Mouse (Mus musculus) left cerebral cortex, adult 8-10 months (tissue): ENCODE measurements around the gene Gm36176. TPM values are rescaled to one million over a fixed set of nuclear protein-coding genes. Genes with fewer than 3 reads are reported as not detected.

ENCODE experiments used
- DNase-seq, 2 experiments: peaks; one replicate each; pipeline ENCODE4 v3.0.0; 2022; ENCODE audit warnings: low spot score in 2 of 2
- total RNA-seq, 4 experiments: library from RNA; stranded (reverse); gene quantifications; 2 replicates each; pipeline ENCODE4 v1.2.4; 2022

The Gm36176 gene
- total RNA-seq, 4 experiments from 2014 or later: not detected

- DNase-seq: no peak
Observed at GRCm38 (mm10) chr10:77880305-77880704, 33.7 kb downstream of the Gm36176 start.

- DNase-seq: no peak
Observed at GRCm38 (mm10) chr10:77882553-77882952, 36.0 kb downstream of the Gm36176 start.

GRCm38 (mm10) chr10:77886007-77886747 lies 39.6 kb downstream of the Gm36176 start:
- no peak for DNase-seq

GRCm38 (mm10) chr10:77890987-77891565 lies 44.5 kb downstream of the Gm36176 start:
- no peak for DNase-seq

- no peak for DNase-seq
Observed at GRCm38 (mm10) chr10:77895562-77895961, 49.0 kb downstream of the Gm36176 start.

Other genes with a start within 250 kb of the Gm36176 start
- 100 to 1,000 TPM; 172 to 216 (median 192) TPM for gene Sumo3, start 240.7 kb upstream of the Gm36176 start, total RNA-seq
- 10 to 100 TPM; 17.1 to 31.9 (median 23.8) TPM for gene Gm49325, start 240.6 kb upstream of the Gm36176 start, total RNA-seq
- 10 to 100 TPM; 44.8 to 51.1 (median 49.0) TPM for gene Ube2g2, start 224.5 kb upstream of the Gm36176 start, total RNA-seq
- gene Tspear, start 160.2 kb upstream of the Gm36176 start, total RNA-seq: 1 to 10 TPM in 1 of 4 experiments, under 1 TPM in 3; 0.35 to 1.1 (median 0.74) TPM
- not detected for gene Gm19402, start 156.0 kb upstream of the Gm36176 start, total RNA-seq
- gene Gm9508, start 149.6 kb upstream of the Gm36176 start, total RNA-seq: not detected
- not detected for gene Gm10272, start 140.2 kb upstream of the Gm36176 start, total RNA-seq
- not detected for gene Gm10024, start 135.3 kb upstream of the Gm36176 start, total RNA-seq
- gene Gm10142, start 131.0 kb upstream of the Gm36176 start, total RNA-seq: not detected
- gene Krtap12-1, start 126.2 kb upstream of the Gm36176 start, total RNA-seq: not detected
- gene Gm10100, start 120.3 kb upstream of the Gm36176 start, total RNA-seq: not detected
- gene Gm18596, start 104.2 kb upstream of the Gm36176 start, total RNA-seq: not detected
- not detected for gene Gm9736, start 95.4 kb upstream of the Gm36176 start, total RNA-seq
- gene Gm3233, start 87.1 kb upstream of the Gm36176 start, total RNA-seq: not detected
- gene Gm3238, start 75.5 kb upstream of the Gm36176 start, total RNA-seq: not detected
- gene Gm7138, start 69.9 kb upstream of the Gm36176 start, total RNA-seq: not detected
- not detected for gene Gm3250, start 64.3 kb upstream of the Gm36176 start, total RNA-seq
- gene Gm7137, start 58.6 kb upstream of the Gm36176 start, total RNA-seq: not detected
- not detected for gene Gm9639, start 51.7 kb upstream of the Gm36176 start, total RNA-seq
- not detected for gene Gm19668, start 47.7 kb upstream of the Gm36176 start, total RNA-seq
- gene Gm9507, start 35.0 kb upstream of the Gm36176 start, total RNA-seq: not detected
- not detected for gene Gm2696, start 32.1 kb upstream of the Gm36176 start, total RNA-seq
- gene Krtap10-4, start 19.7 kb upstream of the Gm36176 start, total RNA-seq: not detected
- gene Krtap10-10, start 10.9 kb upstream of the Gm36176 start, total RNA-seq: not detected
- not detected for gene Gm10318, start 6.1 kb downstream of the Gm36176 start, total RNA-seq
- not detected for gene Gm3285, start 15.2 kb downstream of the Gm36176 start, total RNA-seq
- gene Lrrc3, start 55.7 kb downstream of the Gm36176 start, total RNA-seq: 10 to 100 TPM in 3 of 4 experiments, 1 to 10 TPM in 1; 9.3 to 10.8 (median 10.4) TPM
- gene Trpm2, start 123.8 kb downstream of the Gm36176 start, total RNA-seq: 10 to 100 TPM; 49.9 to 64.9 (median 51.2) TPM
- gene 1810043G02Rik, start 131.7 kb downstream of the Gm36176 start, total RNA-seq: 10 to 100 TPM; 28.1 to 37.1 (median 34.4) TPM
- 100 to 1,000 TPM; 149 to 184 (median 161) TPM for gene Pfkl, start 163.3 kb downstream of the Gm36176 start, total RNA-seq
- gene Dnmt3l, start 195.1 kb downstream of the Gm36176 start, total RNA-seq: 1 to 10 TPM in 1 of 4 experiments, under 1 TPM in 1, not detected in 2; 0.77 to 1.4 TPM
- gene Aire, start 196.8 kb downstream of the Gm36176 start, total RNA-seq: under 1 TPM in 3 of 4 experiments, not detected in 1; 0.23 to 0.97 (median 0.37) TPM
- gene Icosl, start 222.5 kb downstream of the Gm36176 start, total RNA-seq: 1 to 10 TPM; 2.5 to 4.1 (median 3.7) TPM